ENCODE assay signal across 8 mouse cellular contexts in genomic region chr7:99332774-99333480, GRCm38 (mm10). TPM values are rescaled to one million over a fixed set of nuclear protein-coding genes. Genes with fewer than 3 reads are reported as not detected.
DNase-seq lines count a peak whose midpoint lies in the region; ATAC-seq and TF ChIP-seq lines count a peak whose summit lies in the region.

No protein-coding gene starts in this region.

- no peak overlapping the region for H3K4me3 ChIP-seq in bone marrow macrophage, adult 2 months (ENCODE audit: insufficient read depth, low read length)
- no peak overlapping the region for H3K4me3 ChIP-seq in forebrain, embryonic 10.5 days
- no peak overlapping the region for H3K4me3 ChIP-seq in heart, embryonic 15.5 days
- no peak overlapping the region for H3K4me3 ChIP-seq in liver, embryonic 14.5 days (ENCODE audit: insufficient read depth in 1 of 2, low read depth in 2 of 2, low read length in 2 of 2)

- no peak for TF ChIP-seq POLR2A in bone marrow macrophage, adult 2 months (IDR thresholded peaks at IDR 0.05; ENCODE audit: borderline replicate concordance, low read depth, low read length)

- peaks cover 23% of the 10 kb centered on the region for H3K36me3 ChIP-seq in forebrain, embryonic 10.5 days (replicated peaks)
- no peaks in the 10 kb centered on the region for H3K36me3 ChIP-seq in heart, embryonic 15.5 days
- no peaks in the 10 kb centered on the region for H3K36me3 ChIP-seq in liver, embryonic 14.5 days (replicated peaks; ENCODE audit: control insufficient read depth, insufficient read depth, low read depth)

- peak; percentile 43; the same call in 1 of the 2 replicates for ATAC-seq in heart, embryonic 15.5 days (replicated peaks; ENCODE audit: insufficient number of reproducible peaks, insufficient read depth, low FRiP score, low read depth)
- no peak for ATAC-seq in liver, embryonic 14.5 days (ENCODE audit: insufficient read depth)

- TF ChIP-seq EP300 in liver, embryonic 14.5 days (IDR thresholded peaks at IDR 0.05; ENCODE audit: low read depth): no peak

- H3K4me2 ChIP-seq in heart, embryonic 15.5 days: no peak overlapping the region
- no peak overlapping the region for H3K4me2 ChIP-seq in liver, embryonic 14.5 days (ENCODE audit: low read depth)

- DNase-seq in CD8-positive naive resting alpha-beta T cell, adult 2 months (ENCODE audit: low read depth in 2 of 2, low spot score in 2 of 2): peak; percentile 8 to 19
- DNase-seq in forebrain, embryonic 10.5 days (ENCODE audit: extremely low spot score, low spot score): peak; percentile 86
- peak; percentile 95 for DNase-seq in kidney, postnatal 10 days
- DNase-seq in liver, embryonic 14.5 days (ENCODE audit: low read depth in 3 of 3, low spot score in 3 of 3): peak in 2 of 3 experiments; percentile 13 to 31
- peak; percentile 79 for DNase-seq in ovary, postnatal 10 days (ENCODE audit: low spot score)
- DNase-seq in thymus, postnatal 0 days (ENCODE audit: low spot score): peak; percentile 62

- no peaks in the 10 kb centered on the region for H3K27me3 ChIP-seq in forebrain, embryonic 10.5 days (ENCODE audit: poor library complexity, severe bottlenecking)
- no peaks in the 10 kb centered on the region for H3K27me3 ChIP-seq in heart, embryonic 15.5 days
- no peaks in the 10 kb centered on the region for H3K27me3 ChIP-seq in liver, embryonic 14.5 days (ENCODE audit: control insufficient read depth, insufficient read depth, low read length)

- peak; percentile 71 for TF ChIP-seq CTCF in bone marrow macrophage, adult 2 months (IDR thresholded peaks at IDR 0.05; ENCODE audit: low read depth, low read length)
- TF ChIP-seq CTCF in liver, embryonic 14.5 days (IDR thresholded peaks at IDR 0.05; ENCODE audit: low read depth): peak; percentile 84

- H3K4me1 ChIP-seq in bone marrow macrophage, adult 2 months (ENCODE audit: control insufficient read depth, insufficient read depth, low read length): no peaks in the 10 kb centered on the region
- H3K4me1 ChIP-seq in forebrain, embryonic 10.5 days: peaks cover 27% of the 10 kb centered on the region
- peaks cover 3% of the 10 kb centered on the region; the same call in 1 of the 2 replicates for H3K4me1 ChIP-seq in heart, embryonic 15.5 days (replicated peaks)
- no peaks in the 10 kb centered on the region for H3K4me1 ChIP-seq in liver, embryonic 14.5 days (replicated peaks; ENCODE audit: control insufficient read depth in 2 of 2, insufficient read depth in 2 of 2, low read length in 1 of 2)

- H3K9ac ChIP-seq in heart, embryonic 15.5 days: no peak overlapping the region
- H3K9ac ChIP-seq in liver, embryonic 14.5 days (replicated peaks): no peak overlapping the region

- WGBS in forebrain, embryonic 10.5 days: 48% methylated on average over 12 of the region's 12 CpGs
- WGBS in heart, embryonic 15.5 days: 26% methylated on average over 12 of the region's 12 CpGs
- WGBS in liver, embryonic 14.5 days (ENCODE audit: insufficient replicate concordance): 34% methylated on average over 12 of the region's 12 CpGs

- H3K9me3 ChIP-seq in forebrain, embryonic 10.5 days: no peaks in the 10 kb centered on the region
- no peaks in the 10 kb centered on the region for H3K9me3 ChIP-seq in heart, embryonic 15.5 days (replicated peaks)
- H3K9me3 ChIP-seq in liver, embryonic 14.5 days (ENCODE audit: control insufficient read depth, low read length): no peaks in the 10 kb centered on the region

- no peak overlapping the region for H3K27ac ChIP-seq in bone marrow macrophage, adult 2 months (ENCODE audit: insufficient read depth, low read depth, low read length)
- peak overlapping the region; percentile 71 for H3K27ac ChIP-seq in forebrain, embryonic 10.5 days
- no peak overlapping the region for H3K27ac ChIP-seq in heart, embryonic 15.5 days
- no peak overlapping the region for H3K27ac ChIP-seq in liver, embryonic 14.5 days

RNA-seq across cellular contexts. Expression of gene Serpinh1, which starts 20.1 kb away (rescaled TPM):
- 7.2 and 8.5 TPM in 2 replicates for polyA plus RNA-seq in bone marrow macrophage, adult 2 months (2012; ENCODE audit: insufficient read depth, insufficient read length, missing spikeins)
- 825 and 923 TPM in 2 replicates for polyA plus RNA-seq in forebrain, embryonic 10.5 days (2016; fragmentation: Nextera tagmentation; extraction: Ambion mirVana)
- polyA plus RNA-seq in heart, embryonic 15.5 days (2015; fragmentation: Nextera tagmentation; extraction: Ambion mirVana): 1,031 and 1,221 TPM in 2 replicates
- 34.5 and 34.9 TPM in 2 replicates for polyA plus RNA-seq in liver, embryonic 14.5 days (2012; rRNA removed)
- 23.3 and 23.4 TPM in 2 replicates for polyA plus RNA-seq in liver, embryonic 14.5 days (2014; fragmentation: Nextera tagmentation; extraction: Ambion mirVana)
- polyA plus RNA-seq in thymus, postnatal 0 days (2015; fragmentation: Nextera tagmentation; extraction: Ambion mirVana): 73.2 and 96.8 TPM in 2 replicates

RNA-seq across cellular contexts. Expression of gene Gdpd5, which starts 48.3 kb away (rescaled TPM):
- 11.1 and 13.8 TPM in 2 replicates for polyA plus RNA-seq in bone marrow macrophage, adult 2 months (2012; ENCODE audit: insufficient read depth, insufficient read length, missing spikeins)
- polyA plus RNA-seq in forebrain, embryonic 10.5 days (2016; fragmentation: Nextera tagmentation; extraction: Ambion mirVana): 12.7 and 15.9 TPM in 2 replicates
- polyA plus RNA-seq in heart, embryonic 15.5 days (2015; fragmentation: Nextera tagmentation; extraction: Ambion mirVana): 20.8 and 26.1 TPM in 2 replicates
- polyA plus RNA-seq in liver, embryonic 14.5 days (2012; rRNA removed): 0.81 and 0.90 TPM in 2 replicates
- 0.85 and 0.94 TPM in 2 replicates for polyA plus RNA-seq in liver, embryonic 14.5 days (2014; fragmentation: Nextera tagmentation; extraction: Ambion mirVana)
- polyA plus RNA-seq in thymus, postnatal 0 days (2015; fragmentation: Nextera tagmentation; extraction: Ambion mirVana): 2.9 and 3.1 TPM in 2 replicates

Comparison
In these comparisons a context has a peak if more than half of its experiments do, and no peak if none do; other contexts are left out.
1. DNase-seq: peak in every context shown above with its lines; median percentile 95 in kidney, postnatal 10 days; 86 in forebrain, embryonic 10.5 days; 79 in ovary, postnatal 10 days; 62 in thymus, postnatal 0 days; 22 in liver, embryonic 14.5 days; 14 in CD8-positive naive resting alpha-beta T cell, adult 2 months.